Mouse (Mus musculus): ENCODE results near the gene Klhl12. TPM values are rescaled to one million over a fixed set of nuclear protein-coding genes. Genes with fewer than 3 reads are reported as not detected.
A peak's percentile ranks its signal among the peaks of the same experiment; 100 is the strongest.

Gene Klhl12
- polyA plus RNA-seq, 1 experiment from 2014 or later, result 40.1 TPM

DNA sequence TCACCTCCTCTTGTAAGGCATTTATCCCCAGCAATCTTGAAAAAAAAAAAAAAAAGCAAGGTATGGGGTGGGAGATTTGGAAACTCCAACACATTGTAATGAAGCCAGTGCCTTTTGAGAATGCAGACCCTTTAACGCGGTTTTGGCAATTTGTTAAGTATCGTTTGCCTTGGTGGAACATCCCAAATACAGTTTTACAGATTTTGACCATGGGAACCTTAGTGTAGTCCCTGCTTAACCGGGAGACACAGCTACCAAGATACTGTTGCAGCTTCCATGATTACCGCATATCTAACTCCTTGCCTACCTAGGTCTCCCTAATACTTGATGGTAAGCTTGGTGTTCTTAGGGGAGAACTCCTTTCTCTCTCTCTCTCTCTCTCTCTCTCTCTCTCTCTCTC is 729 bp downstream of the Klhl12 start:
- WGBS, result 19% methylated on average over 5 of the region's 5 CpGs
- peak overlapping the region; percentile 85 for H3K4me2 ChIP-seq (replicated peaks)
- ATAC-seq (replicated peaks), result no peak
- H3K4me1 ChIP-seq, result peaks cover 23% of the 10 kb centered on the region
- peaks cover 22% of the 10 kb centered on the region; the same call in 1 of the 2 replicates for H3K36me3 ChIP-seq
- peak overlapping the region; percentile 94 for H3K9ac ChIP-seq (replicated peaks)
- H3K4me3 ChIP-seq, result peak overlapping the region; percentile 79
- no peaks in the 10 kb centered on the region for H3K9me3 ChIP-seq
- H3K27ac ChIP-seq (replicated peaks), result no peak overlapping the region
- peaks cover 3% of the 10 kb centered on the region; the same call in 1 of the 2 replicates for H3K27me3 ChIP-seq

DNA sequence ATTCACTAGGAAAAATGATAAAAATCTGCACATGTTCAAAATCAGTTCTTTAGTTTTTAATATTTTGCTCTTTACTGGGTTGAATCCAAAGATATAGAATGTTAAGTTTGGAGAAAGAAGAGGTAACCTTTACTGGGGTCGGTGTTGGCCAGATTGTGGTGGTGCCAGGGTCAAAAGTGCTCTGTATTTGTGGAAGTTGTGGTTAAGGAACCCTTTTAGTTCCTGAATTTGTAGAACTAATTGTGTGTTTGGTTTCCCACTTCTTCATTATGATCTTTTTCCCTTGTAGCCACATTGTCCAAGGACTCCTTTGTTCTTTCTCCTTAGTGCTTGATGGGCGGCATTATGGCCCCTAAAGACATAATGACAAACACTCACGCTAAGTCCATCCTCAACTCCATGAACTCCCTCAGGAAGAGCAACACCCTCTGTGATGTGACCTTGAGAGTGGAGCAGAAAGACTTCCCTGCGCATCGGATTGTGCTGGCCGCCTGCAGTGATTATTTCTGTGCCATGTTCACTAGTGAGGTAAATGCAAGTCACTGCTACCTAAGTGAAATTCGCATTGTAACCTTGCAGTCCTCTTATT is 2.9 kb downstream of the Klhl12 start:
- H3K27me3 ChIP-seq, result peaks cover 3% of the 10 kb centered on the region; the same call in 1 of the 2 replicates
- no peak overlapping the region for H3K9ac ChIP-seq (replicated peaks)
- no peak overlapping the region for H3K27ac ChIP-seq (replicated peaks)
- H3K4me1 ChIP-seq, result peaks cover 23% of the 10 kb centered on the region
- 93% methylated on average over 7 of the region's 7 CpGs for WGBS
- no peak overlapping the region for H3K4me3 ChIP-seq
- no peak for ATAC-seq (replicated peaks)
- no peaks in the 10 kb centered on the region for H3K9me3 ChIP-seq
- no peak overlapping the region for H3K4me2 ChIP-seq (replicated peaks)
- peaks cover 28% of the 10 kb centered on the region; the same call in 1 of the 2 replicates for H3K36me3 ChIP-seq

DNA sequence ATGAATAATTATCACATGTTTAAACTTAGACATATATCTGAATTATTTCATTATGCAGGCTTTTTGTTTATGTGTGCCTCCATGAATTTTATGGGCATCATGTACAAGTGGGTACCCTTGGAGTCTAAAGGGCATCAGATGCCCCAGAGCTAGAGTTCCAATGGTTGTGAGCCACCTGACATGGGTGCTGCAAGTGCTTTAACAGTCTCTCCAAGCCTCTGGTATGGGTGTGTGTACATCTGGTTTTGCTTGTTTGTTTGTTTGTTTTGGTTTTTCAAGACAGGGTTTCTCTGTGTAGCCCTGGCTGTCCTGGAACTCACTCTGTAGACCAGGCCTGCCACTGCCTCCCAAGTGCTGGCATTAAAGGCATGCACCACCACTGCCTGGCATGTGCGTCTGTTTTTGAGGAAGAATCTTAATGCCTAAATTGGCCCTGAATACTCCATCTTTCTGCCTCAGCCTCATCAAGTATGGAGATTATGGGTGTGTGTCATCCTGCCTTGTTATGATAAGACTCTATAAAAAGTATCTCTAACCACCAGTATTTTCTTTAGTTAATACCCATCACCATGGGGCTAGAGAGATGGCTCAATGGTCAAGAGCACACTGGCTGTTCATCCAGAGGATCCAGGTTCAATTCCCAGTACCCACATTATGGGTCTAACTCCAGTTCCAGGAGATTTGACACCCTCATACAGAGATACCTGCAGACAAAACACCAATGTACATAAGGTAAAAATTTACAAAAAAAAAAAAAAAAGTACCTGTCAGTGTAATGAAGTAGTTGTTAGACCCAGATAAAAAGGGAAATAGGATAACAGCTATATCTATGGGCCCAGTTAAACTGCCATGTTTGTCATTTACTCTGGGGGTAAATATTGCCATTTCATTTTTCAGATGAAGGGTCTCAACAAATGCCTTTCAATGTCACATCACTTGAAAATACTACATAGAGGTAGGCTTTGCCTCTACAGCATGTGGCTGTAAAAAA is 5.3 kb downstream of the Klhl12 start:
- Histone ChIP-seq H3K36me3 (peaks cover 46% of the 10 kb centered on the region), H3K9ac (replicated peaks) (no peak overlapping the region), H3K9me3 (no peaks in the 10 kb centered on the region), H3K4me3 (no peak overlapping the region), H3K4me2 (replicated peaks) (no peak overlapping the region), H3K27me3 (no peaks in the 10 kb centered on the region), H3K4me1 (peaks cover 16% of the 10 kb centered on the region), H3K27ac (replicated peaks) (no peak overlapping the region)
- no peak for ATAC-seq (replicated peaks)
- 96% methylated on average over 1 of the region's 1 CpGs for WGBS

DNA sequence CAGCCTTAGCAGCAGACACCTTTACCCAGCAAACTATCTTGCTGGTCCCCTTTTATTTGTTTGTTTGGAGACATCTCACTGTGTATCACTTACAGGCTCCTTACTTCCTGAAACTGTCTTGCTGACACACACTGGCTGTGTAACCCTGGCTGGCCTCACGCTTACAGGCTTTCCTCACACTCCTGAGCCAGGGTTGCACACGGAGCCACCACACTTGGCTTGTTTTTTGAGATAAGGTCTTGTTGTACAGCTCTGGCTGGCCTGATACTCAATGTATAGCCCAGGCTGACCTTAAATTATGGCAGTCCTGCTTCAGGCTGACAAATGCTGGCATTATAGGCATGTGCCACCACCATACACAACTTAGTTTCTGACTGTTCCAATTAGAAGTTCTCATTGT is 29.3 kb downstream of the Klhl12 start:
- H3K27ac ChIP-seq (replicated peaks), result no peak overlapping the region

DNA sequence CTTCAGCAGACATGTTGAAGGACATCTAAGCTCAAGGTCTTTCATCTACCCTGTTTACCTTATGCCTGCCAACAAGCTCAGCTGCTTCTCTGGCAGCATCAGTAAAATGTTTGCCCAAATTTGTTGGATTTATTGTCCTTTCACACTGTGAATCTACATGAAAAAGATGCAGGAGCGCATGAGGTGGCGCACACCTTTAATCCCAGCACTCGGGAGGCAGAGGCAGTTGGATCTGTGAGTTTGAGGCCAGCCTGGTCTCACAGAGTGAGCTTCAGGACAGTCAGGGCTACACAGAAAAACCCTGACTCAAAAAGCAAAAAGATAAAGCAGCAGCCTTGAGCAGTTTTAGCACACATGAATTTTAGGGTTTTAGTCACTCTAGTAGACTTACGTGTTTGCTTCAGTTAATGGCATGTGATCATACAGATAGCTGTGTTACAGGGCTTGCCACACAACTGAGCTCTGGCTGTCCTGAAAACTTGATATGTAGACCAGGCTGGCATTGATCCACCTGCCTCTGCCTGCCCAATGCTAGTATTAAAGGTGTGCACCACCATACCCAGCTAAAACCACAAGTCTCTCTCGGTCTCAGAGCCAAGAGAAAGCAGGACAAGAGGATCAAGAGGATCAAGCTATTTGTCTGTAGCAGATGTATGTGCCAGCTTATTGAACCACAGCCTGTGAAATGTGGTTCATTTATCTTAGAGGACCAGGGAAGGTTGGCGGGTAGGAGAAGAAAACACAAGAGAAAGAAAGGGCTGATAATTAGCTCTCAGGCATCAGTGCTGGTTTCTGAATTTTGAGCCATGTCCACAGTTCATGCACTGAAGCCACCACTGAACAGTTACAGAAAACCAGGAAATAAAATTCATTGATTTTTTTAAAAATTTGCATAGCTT is 35.8 kb downstream of the Klhl12 start:
- Histone ChIP-seq H3K9me3 (no peaks in the 10 kb centered on the region), H3K27ac (replicated peaks) (no peak overlapping the region), H3K9ac (replicated peaks) (no peak overlapping the region), H3K4me2 (replicated peaks) (no peak overlapping the region), H3K4me3 (no peak overlapping the region), H3K36me3 (peaks cover 38% of the 10 kb centered on the region), H3K4me1 (peaks cover 17% of the 10 kb centered on the region), H3K27me3 (no peaks in the 10 kb centered on the region)
- no peak for ATAC-seq (replicated peaks)
- 91% methylated on average over 6 of the region's 6 CpGs for WGBS

More for the DNA sequence above, 29.3 kb downstream of the Klhl12 start:
- no peak for ATAC-seq (replicated peaks)
- Histone ChIP-seq H3K9me3 (no peaks in the 10 kb centered on the region), H3K4me2 (replicated peaks) (no peak overlapping the region), H3K4me1 (no peaks in the 10 kb centered on the region), H3K4me3 (no peak overlapping the region), H3K36me3 (peaks cover 52% of the 10 kb centered on the region), H3K27me3 (no peaks in the 10 kb centered on the region), H3K9ac (replicated peaks) (no peak overlapping the region)
- 96% methylated on average over 2 of the region's 2 CpGs for WGBS

DNA sequence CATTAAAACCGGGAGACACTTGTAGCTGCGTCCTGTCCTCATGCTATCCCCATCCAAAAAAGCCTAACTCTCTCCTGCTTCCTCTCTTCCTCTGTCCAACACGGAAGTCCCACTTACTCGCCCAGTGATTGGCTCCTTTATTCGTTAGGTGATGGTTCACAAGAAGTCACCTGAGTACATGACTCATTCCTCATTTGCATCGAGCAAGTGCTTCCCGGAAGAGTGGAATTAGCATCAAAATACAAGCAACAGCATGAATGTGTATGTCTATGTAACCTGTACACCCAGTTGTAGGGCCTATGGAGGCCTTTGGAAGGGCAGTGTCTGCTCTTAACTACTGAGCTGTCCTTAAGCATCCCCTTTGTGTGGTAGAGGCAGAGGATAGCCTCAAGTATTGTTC is 36.9 kb downstream of the Klhl12 start:
- H3K27ac ChIP-seq (replicated peaks), result no peak overlapping the region
- no peak overlapping the region for H3K9ac ChIP-seq (replicated peaks)
- H3K4me3 ChIP-seq, result no peak overlapping the region
- H3K4me2 ChIP-seq (replicated peaks), result no peak overlapping the region
- no peaks in the 10 kb centered on the region for H3K27me3 ChIP-seq
- WGBS, result 72% methylated on average over 7 of the region's 7 CpGs
- H3K4me1 ChIP-seq, result peaks cover 17% of the 10 kb centered on the region
- H3K36me3 ChIP-seq, result peaks cover 31% of the 10 kb centered on the region
- no peak for ATAC-seq (replicated peaks)
- no peaks in the 10 kb centered on the region for H3K9me3 ChIP-seq

GRCm38 (mm10) chr1:134493496-134493895 is 38.2 kb downstream of the Klhl12 start:
- peaks cover 21% of the 10 kb centered on the region for H3K36me3 ChIP-seq
- no peaks in the 10 kb centered on the region for H3K9me3 ChIP-seq
- H3K4me1 ChIP-seq, result peaks cover 17% of the 10 kb centered on the region
- H3K9ac ChIP-seq (replicated peaks), result no peak overlapping the region
- WGBS, result 75% methylated on average over 2 of the region's 2 CpGs
- H3K4me3 ChIP-seq, result 0 out of 2 replicates have a peak overlapping the region, but pooled peaks have one; percentile 97
- ATAC-seq (replicated peaks), result no peak
- no peak overlapping the region for H3K27ac ChIP-seq (replicated peaks)
- no peaks in the 10 kb centered on the region for H3K27me3 ChIP-seq
- H3K4me2 ChIP-seq (replicated peaks), result no peak overlapping the region

GRCm38 (mm10) chr1:134493956-134494355 is 38.6 kb downstream of the Klhl12 start:
- Histone ChIP-seq H3K27ac (replicated peaks) (peak overlapping the region; percentile 97), H3K9me3 (no peaks in the 10 kb centered on the region), H3K4me2 (replicated peaks) (peak overlapping the region; percentile 80), H3K4me3 (peak overlapping the region; percentile 97), H3K36me3 (peaks cover 17% of the 10 kb centered on the region), H3K9ac (replicated peaks) (peak overlapping the region; percentile 79), H3K4me1 (peaks cover 17% of the 10 kb centered on the region), H3K27me3 (no peaks in the 10 kb centered on the region)
- peak; percentile 21; the same call in 1 of the 2 replicates for ATAC-seq (replicated peaks)
- WGBS, result 25% methylated on average over 5 of the region's 5 CpGs

GRCm38 (mm10) chr1:134494428-134495215 is 39.3 kb downstream of the Klhl12 start, which contains the start of gene Rabif:
Rabif (plus strand) TSS chr1:134494648.
- H3K9me3 ChIP-seq, result no peaks in the 10 kb centered on the region
- H3K4me2 ChIP-seq (replicated peaks), result peak within 1 kb of the TSS; percentile 80
- H3K4me3 ChIP-seq, result peak within 1 kb of the TSS; percentile 97
- WGBS, result under 1% methylated on average over 54 of the region's 58 CpGs
- peak within 1 kb of the TSS; percentile 97 for H3K27ac ChIP-seq (replicated peaks)
- H3K27me3 ChIP-seq, result no peaks in the 10 kb centered on the region
- H3K9ac ChIP-seq (replicated peaks), result peak within 1 kb of the TSS; percentile 79
- peaks cover 10% of the 10 kb centered on the region for H3K36me3 ChIP-seq
- peaks cover 17% of the 10 kb centered on the region for H3K4me1 ChIP-seq
- peak; percentile 99 for ATAC-seq (replicated peaks)

GRCm38 (mm10) chr1:134495216-134495539 is 39.8 kb downstream of the Klhl12 start:
- H3K36me3 ChIP-seq, result peaks cover 8% of the 10 kb centered on the region
- WGBS, result 19% methylated on average over 5 of the region's 5 CpGs
- peak overlapping the region; percentile 80 for H3K4me2 ChIP-seq (replicated peaks)
- no peaks in the 10 kb centered on the region for H3K9me3 ChIP-seq
- H3K27ac ChIP-seq (replicated peaks), result peak overlapping the region; percentile 97
- H3K4me1 ChIP-seq, result peaks cover 17% of the 10 kb centered on the region
- H3K4me3 ChIP-seq, result peak overlapping the region; percentile 97
- H3K27me3 ChIP-seq, result no peaks in the 10 kb centered on the region
- no peak for ATAC-seq (replicated peaks)
- peak overlapping the region; percentile 79 for H3K9ac ChIP-seq (replicated peaks)

GRCm38 (mm10) chr1:134495991-134496390 is 40.7 kb downstream of the Klhl12 start:
- no peak overlapping the region for H3K4me3 ChIP-seq
- 89% methylated on average over 10 of the region's 10 CpGs for WGBS

More at GRCm38 (mm10) chr1:134495991-134496390, 40.7 kb downstream of the Klhl12 start:
- Histone ChIP-seq H3K4me1 (peaks cover 17% of the 10 kb centered on the region), H3K9me3 (no peaks in the 10 kb centered on the region), H3K27ac (replicated peaks) (no peak overlapping the region), H3K9ac (replicated peaks) (0 out of 2 replicates have a peak overlapping the region, but pooled peaks have one; percentile 15), H3K4me2 (replicated peaks) (no peak overlapping the region), H3K27me3 (no peaks in the 10 kb centered on the region), H3K36me3 (0 out of 2 replicates have a peak, but pooled peaks cover 5% of the 10 kb centered on the region)
- ATAC-seq (replicated peaks), result no peak

Measured in forebrain, embryonic 15.5 days (tissue).